Mouse (Mus musculus) MEL (cell line): ENCODE data around the gene Vps9d1. TPM values are rescaled to one million over a fixed set of nuclear protein-coding genes. Genes with fewer than 3 reads are reported as not detected.
A peak's percentile ranks its signal among the peaks of the same experiment; 100 is the strongest.

Experiments used
- DNase-seq: peaks from one replicate; pipeline ENCODE4 v3.0.0; 2011; ENCODE audit warnings: low read depth, low spot score
- H3K27ac ChIP-seq: 2 replicates; pipeline ENCODE4 v1.5.1; 2012; ENCODE audit warnings: low read depth, mild to moderate bottlenecking, control low read depth, low read length, moderate library complexity; ENCODE audit not compliant: control insufficient read depth
- H3K27me3 ChIP-seq, 2 experiments: fragments of 150-350 bp in 1 of 2; sonication (generic) in 1 of 2; 2 replicates each; pipeline ENCODE4 v1.6.1; 2012; ENCODE audit warnings: low read length in 2 of 2, mild to moderate bottlenecking in 2 of 2, improper control_type of control experiment in 1 of 2, moderate library complexity in 1 of 2; ENCODE audit not compliant: insufficient read depth in 2 of 2, control insufficient read depth in 1 of 2
- H3K36me3 ChIP-seq, 2 experiments: 2 replicates each; pipeline ENCODE4 v1.6.1; 2012 to 2014; ENCODE audit warnings: low read length in 2 of 2, improper control_type of control experiment in 1 of 2, inconsistent platforms in 1 of 2, mild to moderate bottlenecking in 1 of 2; ENCODE audit not compliant: insufficient read depth in 2 of 2, control insufficient read depth in 1 of 2
- H3K4me1 ChIP-seq, 2 experiments: fragments of 150-350 bp in 1 of 2; sonication (generic) in 1 of 2; 2 replicates each; pipeline ENCODE4 v1.6.1; 2012; ENCODE audit warnings: low read length in 2 of 2, improper control_type of control experiment in 1 of 2, mild to moderate bottlenecking in 1 of 2; ENCODE audit not compliant: insufficient read depth in 2 of 2, control insufficient read depth in 1 of 2
- H3K4me3 ChIP-seq, 2 experiments: fragments of 150-350 bp in 1 of 2; sonication (generic) in 1 of 2; 2 replicates each; pipeline ENCODE4 v1.5.1; 2012; ENCODE audit warnings: low read depth in 2 of 2, low read length in 2 of 2, mild to moderate bottlenecking in 2 of 2, moderate library complexity in 2 of 2, control low read depth in 1 of 2, improper control_type of control experiment in 1 of 2; ENCODE audit not compliant: control insufficient read depth in 1 of 2, insufficient read depth in 1 of 2
- H3K79me2 ChIP-seq: 2 replicates; pipeline ENCODE4 v1.6.1; 2012; ENCODE audit warnings: mild to moderate bottlenecking, low read length, moderate library complexity; ENCODE audit not compliant: control insufficient read depth, poor library complexity, insufficient read depth
- H3K9ac ChIP-seq: 2 replicates; pipeline ENCODE4 v1.6.1; 2012; ENCODE audit warnings: low read depth, mild to moderate bottlenecking, control low read depth, low read length, moderate library complexity; ENCODE audit not compliant: control insufficient read depth, poor library complexity, severe bottlenecking
- H3K9me3 ChIP-seq: fragments of 150-350 bp; sonication (generic); replicated peaks from 2 replicates; pipeline ENCODE4 v1.6.1; 2012; ENCODE audit warnings: mild to moderate bottlenecking, low read length, improper control_type of control experiment, moderate library complexity; ENCODE audit not compliant: insufficient read depth
- BHLHE40 ChIP-seq: IDR thresholded peaks from 2 replicates; pipeline ENCODE4 v1.6.1; 2012; ENCODE audit warnings: low read depth, mild to moderate bottlenecking, inconsistent platforms, low read length, improper control_type of control experiment, borderline replicate concordance
- CHD1 ChIP-seq: IDR thresholded peaks from 2 replicates; pipeline ENCODE4 v1.6.1; 2012; ENCODE audit warnings: low read depth, mild to moderate bottlenecking, inconsistent platforms, low read length, improper control_type of control experiment
- CHD2 ChIP-seq: IDR thresholded peaks from 2 replicates; pipeline ENCODE4 v1.6.1; 2011; ENCODE audit warnings: low read length, improper control_type of control experiment
- CTCF ChIP-seq, 3 experiments: IDR thresholded peaks in 2 of 3; conservative IDR thresholded peaks in 1 of 3; 2 replicates each; pipeline ENCODE4 v1.5.1; 2011 to 2012; ENCODE audit warnings: low read length in 3 of 3, low read depth in 2 of 3, mild to moderate bottlenecking in 2 of 3, improper control_type of control experiment in 1 of 3, inconsistent platforms in 1 of 3, mixed read lengths in 1 of 3, moderate library complexity in 1 of 3; ENCODE audit not compliant: control insufficient read depth in 1 of 3, insufficient read depth in 1 of 3, poor library complexity in 1 of 3, severe bottlenecking in 1 of 3
- E2F4 ChIP-seq: IDR thresholded peaks from 2 replicates; pipeline ENCODE4 v1.6.1; 2011; ENCODE audit warnings: low read depth, low read length, improper control_type of control experiment, borderline replicate concordance
- ELF1 ChIP-seq: IDR thresholded peaks from 2 replicates; pipeline ENCODE4 v1.6.1; 2014; ENCODE audit warnings: low read depth, mild to moderate bottlenecking, inconsistent platforms, low read length, improper control_type of control experiment, moderate library complexity
- EP300 ChIP-seq, 2 experiments: IDR thresholded peaks; 2 replicates each; pipeline ENCODE4 v1.6.1; 2011; ENCODE audit warnings: improper control_type of control experiment in 2 of 2, low read length in 2 of 2, low read depth in 1 of 2, mild to moderate bottlenecking in 1 of 2
- ETS1 ChIP-seq: IDR thresholded peaks from 2 replicates; pipeline ENCODE4 v1.6.1; 2012; ENCODE audit warnings: low read depth, mild to moderate bottlenecking, inconsistent platforms, low read length, improper control_type of control experiment, moderate library complexity
- GABPA ChIP-seq: IDR thresholded peaks from 2 replicates; pipeline ENCODE4 v1.6.1; 2012; ENCODE audit warnings: low read depth, mild to moderate bottlenecking, inconsistent platforms, low read length, improper control_type of control experiment, moderate library complexity
- GATA1 ChIP-seq: IDR thresholded peaks from 2 replicates; pipeline ENCODE4 v1.6.1; 2011; ENCODE audit warnings: low read depth, low read length, improper control_type of control experiment
- HCFC1 ChIP-seq: IDR thresholded peaks from 2 replicates; pipeline ENCODE4 v1.6.1; 2012; ENCODE audit warnings: low read depth, mild to moderate bottlenecking, inconsistent platforms, low read length, improper control_type of control experiment, moderate library complexity
- KAT2A ChIP-seq: conservative IDR thresholded peaks from 2 replicates; pipeline ENCODE4 v1.6.1; 2012; ENCODE audit warnings: low read depth, low read length, improper control_type of control experiment, inconsistent platforms
- MAFK ChIP-seq: IDR thresholded peaks from 2 replicates; pipeline ENCODE4 v1.6.1; 2011; ENCODE audit warnings: low read depth, mild to moderate bottlenecking, low read length, improper control_type of control experiment, borderline replicate concordance
- MAX ChIP-seq: IDR thresholded peaks from 2 replicates; pipeline ENCODE4 v1.6.1; 2011; ENCODE audit warnings: low read length, improper control_type of control experiment
- MAZ ChIP-seq: IDR thresholded peaks from 2 replicates; pipeline ENCODE4 v1.6.1; 2012; ENCODE audit warnings: low read depth, mild to moderate bottlenecking, inconsistent platforms, low read length, improper control_type of control experiment
- MEF2A ChIP-seq: IDR thresholded peaks from 2 replicates; pipeline ENCODE4 v1.6.1; 2014; ENCODE audit warnings: low read depth, mild to moderate bottlenecking, inconsistent platforms, low read length, improper control_type of control experiment; ENCODE audit not compliant: poor library complexity, insufficient replicate concordance, severe bottlenecking; ENCODE audit errors: extremely low read depth
- MXI1 ChIP-seq: IDR thresholded peaks from 2 replicates; pipeline ENCODE4 v1.6.1; 2011; ENCODE audit warnings: mild to moderate bottlenecking, low read depth, low read length, improper control_type of control experiment
- MYB ChIP-seq: IDR thresholded peaks from 2 replicates; pipeline ENCODE4 v1.6.1; 2011; ENCODE audit warnings: mild to moderate bottlenecking, low read depth, low read length, improper control_type of control experiment
- MYC ChIP-seq: IDR thresholded peaks from 2 replicates; pipeline ENCODE4 v1.6.1; 2011; ENCODE audit warnings: low read depth, mild to moderate bottlenecking, low read length, improper control_type of control experiment, moderate library complexity
- NRF1 ChIP-seq: IDR thresholded peaks from 2 replicates; pipeline ENCODE4 v1.6.1; 2014; ENCODE audit warnings: low read depth, mild to moderate bottlenecking, inconsistent platforms, low read length, improper control_type of control experiment, moderate library complexity; ENCODE audit not compliant: poor library complexity, insufficient read depth, severe bottlenecking
- POLR2AphosphoS2 ChIP-seq: IDR thresholded peaks from 2 replicates; pipeline ENCODE4 v1.6.1; 2011; ENCODE audit warnings: low read length, improper control_type of control experiment
- POLR2AphosphoS5 ChIP-seq: IDR thresholded peaks from 2 replicates; pipeline ENCODE4 v1.6.1; 2012; ENCODE audit warnings: low read depth, borderline replicate concordance, mild to moderate bottlenecking, inconsistent platforms, low read length, moderate library complexity, mixed read lengths
- RAD21 ChIP-seq: IDR thresholded peaks from 2 replicates; pipeline ENCODE4 v1.6.1; 2011; ENCODE audit warnings: mild to moderate bottlenecking, low read depth, low read length, improper control_type of control experiment
- RCOR1 ChIP-seq: IDR thresholded peaks from 2 replicates; pipeline ENCODE4 v1.6.1; 2012; ENCODE audit warnings: low read depth, mild to moderate bottlenecking, inconsistent platforms, low read length, improper control_type of control experiment
- SIN3A ChIP-seq: IDR thresholded peaks from 2 replicates; pipeline ENCODE4 v1.6.1; 2012; ENCODE audit warnings: low read length, improper control_type of control experiment, inconsistent platforms
- SMC3 ChIP-seq: IDR thresholded peaks from 2 replicates; pipeline ENCODE4 v1.6.1; 2011; ENCODE audit warnings: low read depth, low read length, improper control_type of control experiment
- TAL1 ChIP-seq: IDR thresholded peaks from 2 replicates; pipeline ENCODE4 v1.6.1; 2012; ENCODE audit warnings: mild to moderate bottlenecking, inconsistent platforms, low read length, moderate library complexity, mixed read lengths
- TCF12 ChIP-seq: IDR thresholded peaks from 2 replicates; pipeline ENCODE4 v1.6.1; 2014; ENCODE audit warnings: low read depth, mild to moderate bottlenecking, inconsistent platforms, low read length, improper control_type of control experiment, moderate library complexity
- UBTF ChIP-seq: IDR thresholded peaks from 2 replicates; pipeline ENCODE4 v1.6.1; 2012; ENCODE audit warnings: low read depth, mild to moderate bottlenecking, inconsistent platforms, low read length, improper control_type of control experiment, moderate library complexity, borderline replicate concordance; ENCODE audit not compliant: insufficient read depth
- USF2 ChIP-seq, 2 experiments: IDR thresholded peaks; 2 replicates each; pipeline ENCODE4 v1.6.1; 2011 to 2012; ENCODE audit warnings: improper control_type of control experiment in 2 of 2, low read length in 2 of 2, borderline replicate concordance in 1 of 2, inconsistent platforms in 1 of 2, low read depth in 1 of 2, mild to moderate bottlenecking in 1 of 2; ENCODE audit not compliant: insufficient read depth in 1 of 2
- ZC3H11A ChIP-seq: IDR thresholded peaks from 2 replicates; pipeline ENCODE4 v1.6.1; 2012; ENCODE audit warnings: low read depth, mild to moderate bottlenecking, inconsistent platforms, low read length, improper control_type of control experiment
- ZKSCAN1 ChIP-seq: IDR thresholded peaks from 2 replicates; pipeline ENCODE4 v1.6.1; 2012; ENCODE audit warnings: low read depth, mild to moderate bottlenecking, inconsistent platforms, low read length, improper control_type of control experiment, moderate library complexity
- ZMIZ1 ChIP-seq: IDR thresholded peaks from 2 replicates; pipeline ENCODE4 v1.6.1; 2012; ENCODE audit warnings: low read depth, mild to moderate bottlenecking, inconsistent platforms, low read length, improper control_type of control experiment, moderate library complexity
- ZNF384 ChIP-seq: IDR thresholded peaks from 2 replicates; pipeline ENCODE4 v1.6.1; 2012; ENCODE audit warnings: low read depth, mild to moderate bottlenecking, inconsistent platforms, low read length, improper control_type of control experiment
- polyA plus RNA-seq, 2 experiments: library from polyadenylated mRNA; stranded (reverse) in 1 of 2; unstranded in 1 of 2; fragments of >175 nt in 1 of 2; fragments of >200 nt in 1 of 2; gene quantifications; 2 replicates each; pipeline versions ENCODE4 v1.2.1 to v1.2.4; 2012; ENCODE audit warnings: low replicate concordance in 2 of 2, low read depth in 1 of 2; ENCODE audit not compliant: insufficient read length in 2 of 2, insufficient read depth in 1 of 2, missing spikeins in 1 of 2
- total RNA-seq: library from RNA; depleted of rRNA; stranded (reverse); fragments of 300-350 nt; gene quantifications from 2 replicates; pipeline ENCODE4 v1.2.3, GENCODE M21; 2012

The Vps9d1 gene
- total and polyA plus RNA-seq, 3 experiments: 4.4 to 12.2 TPM; not detected in 1

DNA sequence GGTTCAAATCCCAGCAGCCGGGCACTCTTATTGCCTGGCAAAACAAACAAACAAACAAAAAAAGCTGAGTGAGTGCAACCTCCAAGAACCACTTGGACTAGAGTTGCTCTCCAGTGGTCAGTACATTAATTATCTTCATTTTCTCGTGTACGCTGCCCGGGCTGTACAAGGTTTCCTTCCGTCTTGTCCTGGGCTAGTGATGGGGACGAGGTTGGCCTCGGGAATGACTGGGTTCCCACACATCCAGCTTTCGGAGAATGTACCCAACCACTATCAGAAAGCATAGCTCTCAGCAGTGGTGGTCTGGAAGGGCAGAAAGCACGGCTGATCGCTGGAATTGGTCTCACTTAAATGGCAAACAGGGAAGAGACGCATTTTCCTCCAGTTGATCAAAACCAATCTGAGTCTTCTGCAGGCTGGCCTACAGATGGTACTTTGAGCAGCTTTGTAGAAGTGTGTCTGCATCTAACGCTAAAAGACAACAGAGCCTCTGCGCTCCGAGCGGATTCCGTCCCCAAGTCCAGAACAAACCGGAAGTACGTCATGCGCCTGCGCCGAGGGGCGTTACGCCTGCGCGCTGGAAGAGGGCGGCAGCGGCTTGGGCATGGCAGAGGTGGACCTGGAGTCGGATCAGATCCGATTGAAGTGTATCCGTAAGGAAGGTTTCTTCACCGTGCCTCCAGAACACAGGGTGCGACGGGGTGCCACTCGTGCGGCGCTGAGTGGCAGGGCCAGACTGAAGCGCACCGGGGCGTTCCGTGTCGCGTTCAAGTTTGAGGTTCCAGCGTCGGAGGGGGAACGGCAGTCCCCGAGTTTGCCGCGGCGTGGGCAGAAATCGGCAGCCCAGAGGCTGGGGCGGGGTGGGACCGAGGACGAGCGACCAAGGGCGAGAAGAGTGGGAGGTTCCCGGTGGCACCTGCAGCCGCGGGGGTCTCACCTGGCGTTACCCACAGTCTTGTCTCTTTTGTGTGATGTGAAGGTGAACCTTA lies 29.6 kb downstream of the Vps9d1 start, which contains the start of gene Cdk10:
Gene Cdk10 (plus strand): TSS at position 565 of the 989 bp plus-strand sequence.
- peaks cover 0 to 2% of the 10 kb centered on the region in 2 experiments; a peak in 1 of 4 replicates for H3K4me1 ChIP-seq
- DNase-seq: peak; percentile 94
- H3K9ac ChIP-seq: peak within 1 kb of the TSS; percentile 86
- H3K27ac ChIP-seq: peak within 1 kb of the TSS; percentile 45
- H3K79me2 ChIP-seq: peaks cover 6% of the 10 kb centered on the region; the same call in 1 of the 2 replicates
- peak within 1 kb of the TSS; percentile 86 to 91 for H3K4me3 ChIP-seq
- peaks cover 0 to 7% of the 10 kb centered on the region in 2 experiments; a peak in 3 of 4 replicates for H3K36me3 ChIP-seq
- H3K27me3 ChIP-seq: no peaks in the 10 kb centered on the region
- no peaks in the 10 kb centered on the region for H3K9me3 ChIP-seq
- TF ChIP-seq MAZ (peak; percentile 57; the same call in 1 of the 2 replicates), ELF1 (peak; percentile 90), POLR2AphosphoS2 (peak; percentile 97), HCFC1 (peak; percentile 94), CHD1 (no peak), ZNF384 (no peak), USF2 (IDR thresholded peaks at IDR 0.05; ENCODE audit: borderline replicate concordance in 1 of 2, insufficient read depth in 1 of 2, low read depth in 1 of 2, low read length in 2 of 2) (no peak), EP300 (IDR thresholded peaks at IDR 0.05; ENCODE audit: low read depth in 1 of 2, low read length in 2 of 2) (no peak), MAX (peak; percentile 84), MYC (peak; percentile 73), NRF1 (peak; percentile 94), TCF12 (peak; percentile 76), MAFK (no peak), GATA1 (no peak), RAD21 (no peak), ETS1 (peak; percentile 32; the same call in 1 of the 2 replicates), SMC3 (no peak), KAT2A (peak; percentile 71; the same call in 1 of the 2 replicates), GABPA (no peak), BHLHE40 (no peak), E2F4 (no peak; the same call in 1 of the 2 replicates), ZC3H11A (no peak), MXI1 (peak; percentile 96), POLR2AphosphoS5 (no peak), MYB (no peak), TAL1 (no peak), RCOR1 (no peak), ZKSCAN1 (no peak), CHD2 (no peak), UBTF (no peak), MEF2A (no peak), ZMIZ1 (peak; percentile 96), CTCF (IDR thresholded peaks at IDR 0.05 in 2 of 3, conservative IDR thresholded peaks at IDR 0.05 in 1 of 3; ENCODE audit: control insufficient read depth in 1 of 3, insufficient read depth in 1 of 3, low read depth in 2 of 3, low read length in 3 of 3, poor library complexity in 1 of 3, severe bottlenecking in 1 of 3) (no peak), SIN3A (peak; percentile 96)
